Mouse (Mus musculus) intestine, embryonic 15.5 days (tissue): ENCODE measurements around the gene Tmem132c. TPM values are rescaled to one million over a fixed set of nuclear protein-coding genes. Genes with fewer than 3 reads are reported as not detected.

Source experiments
- ATAC-seq: fragments of 200-750 bp; cut with Nextera tagmentation; 2 replicates; pipeline ENCODE4 v1.8.0; 2017; ENCODE audit warnings: moderate TSS enrichment, moderate library complexity
- H3K27ac ChIP-seq: fragments of 300-500 bp; sonication (generic); 2 replicates; pipeline ENCODE4 v1.5.1; 2015; ENCODE audit warnings: mild to moderate bottlenecking, inconsistent platforms
- H3K27me3 ChIP-seq: fragments of 300-500 bp; sonication (generic); replicated peaks from 2 replicates; pipeline ENCODE4 v1.6.1; 2015; ENCODE audit warnings: inconsistent platforms
- H3K36me3 ChIP-seq: fragments of 300-500 bp; sonication (generic); 2 replicates; pipeline ENCODE4 v1.6.1; 2015; ENCODE audit warnings: inconsistent platforms
- H3K4me1 ChIP-seq: fragments of 300-500 bp; sonication (generic); replicated peaks from 2 replicates; pipeline ENCODE4 v1.6.1; 2015; ENCODE audit warnings: inconsistent platforms
- H3K4me2 ChIP-seq: fragments of 300-500 bp; sonication (generic); replicated peaks from 2 replicates; pipeline ENCODE4 v1.6.1; 2015; ENCODE audit warnings: mild to moderate bottlenecking, inconsistent platforms
- H3K4me3 ChIP-seq: fragments of 300-500 bp; sonication (generic); replicated peaks from 2 replicates; pipeline ENCODE4 v1.5.1; 2015; ENCODE audit warnings: inconsistent platforms
- H3K9ac ChIP-seq: fragments of 300-500 bp; sonication (generic); 2 replicates; pipeline ENCODE4 v1.6.1; 2015; ENCODE audit warnings: inconsistent platforms
- H3K9me3 ChIP-seq: fragments of 300-500 bp; sonication (generic); 2 replicates; pipeline ENCODE4 v1.6.1; 2016; ENCODE audit warnings: inconsistent platforms
- WGBS: fragments of 180-500 bp; shearing (Covaris S2); methylation state at CpG from one replicate; pipeline ENCODE4 v1.1.7; 2015; 5-methylcytosine and 5-hydroxymethylcytosine counted together
- polyA plus RNA-seq: library from polyadenylated mRNA; unstranded; fragments of >200 nt; fragmentation: Nextera tagmentation; extraction: Ambion mirVana; gene quantifications from 2 replicates; pipeline ENCODE4 v1.2.1, GENCODE M21; 2015

Gene Tmem132c
- polyA plus RNA-seq, 1 experiment from 2014 or later = 0.70 TPM

DNA sequence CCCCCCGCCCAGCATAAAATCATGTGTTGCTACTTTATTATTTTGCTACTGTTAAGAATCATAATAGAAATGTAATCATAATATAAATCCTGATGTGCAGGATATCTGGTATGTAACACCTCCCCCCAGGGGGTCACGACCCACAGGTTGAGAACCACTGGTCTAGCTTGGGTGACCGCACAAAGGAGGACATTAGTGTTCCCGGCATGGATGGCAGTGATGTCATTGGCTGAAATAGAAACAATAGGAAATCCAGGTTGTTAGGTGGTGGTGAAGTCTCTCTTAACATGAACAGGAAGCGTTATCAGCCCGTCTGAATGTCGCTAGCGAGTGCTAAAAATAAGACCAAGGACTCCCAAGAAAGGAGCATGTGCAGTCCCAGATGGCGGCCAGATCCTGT, 155.3 kb downstream of the Tmem132c start:
- Histone ChIP-seq H3K27ac (no peak overlapping the region), H3K27me3 (no peaks in the 10 kb centered on the region), H3K9me3 (no peaks in the 10 kb centered on the region), H3K4me1 (no peaks in the 10 kb centered on the region), H3K4me2 (no peak overlapping the region), H3K4me3 (no peak overlapping the region), H3K36me3 (no peaks in the 10 kb centered on the region), H3K9ac (no peak overlapping the region)
- 84% methylated on average over 9 of the region's 9 CpGs for WGBS
- no peak for ATAC-seq

DNA sequence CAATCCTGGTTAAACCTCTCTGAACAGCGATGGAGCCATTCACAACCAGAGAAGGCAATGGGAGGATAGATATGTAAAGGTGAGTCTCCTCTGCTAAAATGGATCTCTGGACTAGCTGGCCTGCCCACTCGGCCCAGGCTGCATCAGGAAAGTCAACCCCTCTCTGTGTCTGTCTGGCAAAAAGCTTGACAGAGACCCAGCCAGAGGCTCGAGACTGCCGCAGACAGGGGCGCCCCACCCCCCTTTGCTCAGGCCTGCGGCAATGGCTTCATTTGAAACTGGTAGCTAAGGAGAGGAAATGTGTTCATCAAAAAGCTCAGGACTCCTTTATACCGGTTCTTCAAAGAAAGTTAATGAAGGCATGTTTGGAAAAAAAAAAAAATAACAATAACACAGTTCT, 156.4 kb downstream of the Tmem132c start:
- no peak for ATAC-seq
- no peaks in the 10 kb centered on the region for H3K9me3 ChIP-seq
- no peak overlapping the region for H3K4me2 ChIP-seq
- WGBS = 19% methylated on average over 7 of the region's 7 CpGs
- H3K4me3 ChIP-seq = no peak overlapping the region
- no peaks in the 10 kb centered on the region for H3K27me3 ChIP-seq
- H3K27ac ChIP-seq = no peak overlapping the region
- H3K4me1 ChIP-seq = no peaks in the 10 kb centered on the region
- H3K9ac ChIP-seq = no peak overlapping the region
- no peaks in the 10 kb centered on the region for H3K36me3 ChIP-seq

- Histone ChIP-seq H3K36me3 (no peaks in the 10 kb centered on the region), H3K27me3 (no peaks in the 10 kb centered on the region), H3K9ac (no peak overlapping the region), H3K4me2 (no peak overlapping the region), H3K27ac (no peak overlapping the region), H3K4me1 (peaks cover 9% of the 10 kb centered on the region; the same call in 1 of the 2 replicates), H3K9me3 (no peaks in the 10 kb centered on the region), H3K4me3 (no peak overlapping the region)
- peak; percentile 77 for ATAC-seq
- 34% methylated on average over 18 of the region's 18 CpGs for WGBS
Measured at GRCm38 (mm10) chr5:127405391-127406000, 163.9 kb downstream of the Tmem132c start.

- Histone ChIP-seq H3K27ac (no peak overlapping the region), H3K9me3 (no peaks in the 10 kb centered on the region), H3K36me3 (no peaks in the 10 kb centered on the region), H3K27me3 (no peaks in the 10 kb centered on the region), H3K4me3 (no peak overlapping the region), H3K9ac (no peak overlapping the region), H3K4me1 (peaks cover 9% of the 10 kb centered on the region; the same call in 1 of the 2 replicates), H3K4me2 (no peak overlapping the region)
- WGBS = 16% methylated on average over 9 of the region's 9 CpGs
- peak; percentile 28; the same call in 1 of the 2 replicates for ATAC-seq
Measured at GRCm38 (mm10) chr5:127406014-127406655, 164.5 kb downstream of the Tmem132c start.

DNA sequence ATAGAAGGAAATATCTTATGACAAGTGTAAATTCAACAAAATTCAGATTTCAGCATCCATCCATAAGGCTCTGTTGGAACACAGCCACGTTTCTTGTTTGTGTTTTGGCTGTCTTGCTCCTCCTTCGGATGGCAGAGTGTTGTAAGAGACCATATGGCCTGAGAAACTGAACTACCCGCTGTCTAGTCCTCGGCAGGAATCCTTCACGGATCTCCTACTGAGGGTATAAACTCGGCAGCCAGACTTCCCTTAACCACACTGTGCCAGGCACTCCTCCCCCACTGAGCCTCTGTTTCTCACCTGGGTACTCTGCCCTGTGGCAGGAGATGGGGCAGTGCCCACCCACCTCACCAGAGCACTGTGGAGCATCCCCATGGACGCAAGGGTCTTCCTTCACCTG, 174.9 kb downstream of the Tmem132c start:
- H3K4me3 ChIP-seq = no peak overlapping the region
- ATAC-seq = no peak
- H3K4me2 ChIP-seq = no peak overlapping the region
- no peak overlapping the region for H3K9ac ChIP-seq
- H3K9me3 ChIP-seq = no peaks in the 10 kb centered on the region
- 47% methylated on average over 7 of the region's 7 CpGs for WGBS
- no peaks in the 10 kb centered on the region for H3K36me3 ChIP-seq
- no peaks in the 10 kb centered on the region for H3K27me3 ChIP-seq
- no peak overlapping the region for H3K27ac ChIP-seq
- H3K4me1 ChIP-seq = no peaks in the 10 kb centered on the region

- H3K27ac ChIP-seq = no peak overlapping the region
- no peak overlapping the region for H3K4me2 ChIP-seq
- no peaks in the 10 kb centered on the region for H3K4me1 ChIP-seq
- no peaks in the 10 kb centered on the region for H3K36me3 ChIP-seq
- no peak overlapping the region for H3K4me3 ChIP-seq
- no peaks in the 10 kb centered on the region for H3K27me3 ChIP-seq
- H3K9ac ChIP-seq = no peak overlapping the region
- H3K9me3 ChIP-seq = no peaks in the 10 kb centered on the region
- no peak for ATAC-seq
Measured at GRCm38 (mm10) chr5:127423936-127424335, 182.3 kb downstream of the Tmem132c start.

DNA sequence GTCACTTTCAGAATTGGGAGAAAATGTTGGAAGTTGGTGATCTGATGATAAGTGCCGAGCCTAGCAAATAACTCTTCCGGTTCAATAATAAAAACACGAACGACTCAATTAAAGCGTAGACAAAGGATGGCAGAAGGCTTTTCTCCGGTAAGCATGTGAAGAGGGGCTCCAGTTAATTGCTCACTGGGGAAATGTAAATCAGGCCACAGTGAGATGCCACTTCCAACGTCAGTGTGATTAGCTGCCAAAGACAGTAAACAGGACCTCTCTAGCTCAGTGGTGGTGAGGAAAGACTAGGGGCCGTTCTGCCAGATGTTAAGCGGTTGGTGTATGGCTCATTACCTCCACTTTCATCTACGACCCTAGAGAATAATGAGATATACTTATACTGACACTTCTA, 187.5 kb downstream of the Tmem132c start:
- no peak overlapping the region for H3K9ac ChIP-seq
- no peaks in the 10 kb centered on the region for H3K9me3 ChIP-seq
- ATAC-seq = no peak
- no peaks in the 10 kb centered on the region for H3K4me1 ChIP-seq
- H3K27me3 ChIP-seq = no peaks in the 10 kb centered on the region
- H3K36me3 ChIP-seq = no peaks in the 10 kb centered on the region
- no peak overlapping the region for H3K4me2 ChIP-seq
- 63% methylated on average over 10 of the region's 10 CpGs for WGBS
- H3K27ac ChIP-seq = no peak overlapping the region
- H3K4me3 ChIP-seq = no peak overlapping the region

DNA sequence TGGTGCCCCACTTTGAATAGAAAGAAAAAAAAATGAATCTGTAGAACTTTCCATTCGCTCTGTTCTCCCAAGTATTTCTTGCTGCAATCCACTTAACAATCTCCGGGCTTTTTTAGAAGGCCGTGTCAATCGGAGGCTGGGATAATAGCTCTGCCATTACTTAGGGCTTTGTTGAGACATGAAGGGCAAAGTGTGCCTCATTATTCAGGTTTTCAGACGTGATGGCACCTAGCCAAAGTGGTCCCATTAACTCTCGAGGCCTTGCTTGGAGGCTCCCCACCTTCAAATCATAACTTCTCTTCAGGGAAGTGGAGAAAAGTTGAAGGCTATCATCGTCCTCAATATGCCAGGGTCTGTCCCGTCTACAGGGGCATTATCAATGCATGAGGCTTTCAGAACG, 190.0 kb downstream of the Tmem132c start:
- H3K4me2 ChIP-seq = no peak overlapping the region
- H3K9me3 ChIP-seq = no peaks in the 10 kb centered on the region
- H3K27me3 ChIP-seq = no peaks in the 10 kb centered on the region
- H3K36me3 ChIP-seq = no peaks in the 10 kb centered on the region
- H3K9ac ChIP-seq = no peak overlapping the region
- H3K4me3 ChIP-seq = no peak overlapping the region
- H3K27ac ChIP-seq = no peak overlapping the region
- 73% methylated on average over 9 of the region's 9 CpGs for WGBS
- H3K4me1 ChIP-seq = no peaks in the 10 kb centered on the region
- no peak for ATAC-seq

DNA sequence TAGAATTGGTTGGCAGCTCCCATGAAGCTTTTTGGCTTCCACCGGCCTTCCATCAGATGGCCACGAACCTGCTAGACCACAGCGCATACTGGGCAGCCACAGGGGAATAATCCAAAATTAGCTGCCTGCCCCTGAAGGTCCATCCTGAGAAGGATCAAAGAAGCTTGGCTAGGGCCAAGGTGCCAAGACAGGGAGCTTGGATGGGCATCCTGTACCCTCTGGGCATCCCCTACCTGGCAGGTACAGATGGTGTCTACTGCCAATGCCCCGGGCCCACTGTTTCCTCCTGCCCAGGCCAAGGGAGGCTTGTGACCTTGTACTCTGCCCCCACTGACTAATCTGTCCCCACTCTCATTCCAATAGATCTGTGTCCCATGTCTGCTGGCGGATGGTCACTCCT, 195.2 kb downstream of the Tmem132c start:
- Histone ChIP-seq H3K4me2 (no peak overlapping the region), H3K36me3 (no peaks in the 10 kb centered on the region), H3K27ac (no peak overlapping the region), H3K4me1 (no peaks in the 10 kb centered on the region), H3K4me3 (no peak overlapping the region), H3K27me3 (no peaks in the 10 kb centered on the region), H3K9ac (no peak overlapping the region), H3K9me3 (no peaks in the 10 kb centered on the region)
- ATAC-seq = no peak
- 93% methylated on average over 5 of the region's 5 CpGs for WGBS

GRCm38 (mm10) chr5:127438639-127439038, 197.0 kb downstream of the Tmem132c start:
- Histone ChIP-seq H3K4me2 (no peak overlapping the region), H3K4me3 (no peak overlapping the region), H3K36me3 (no peaks in the 10 kb centered on the region), H3K27me3 (no peaks in the 10 kb centered on the region), H3K4me1 (no peaks in the 10 kb centered on the region), H3K27ac (no peak overlapping the region), H3K9me3 (no peaks in the 10 kb centered on the region), H3K9ac (no peak overlapping the region)
- no peak for ATAC-seq
- 86% methylated on average over 4 of the region's 4 CpGs for WGBS

DNA sequence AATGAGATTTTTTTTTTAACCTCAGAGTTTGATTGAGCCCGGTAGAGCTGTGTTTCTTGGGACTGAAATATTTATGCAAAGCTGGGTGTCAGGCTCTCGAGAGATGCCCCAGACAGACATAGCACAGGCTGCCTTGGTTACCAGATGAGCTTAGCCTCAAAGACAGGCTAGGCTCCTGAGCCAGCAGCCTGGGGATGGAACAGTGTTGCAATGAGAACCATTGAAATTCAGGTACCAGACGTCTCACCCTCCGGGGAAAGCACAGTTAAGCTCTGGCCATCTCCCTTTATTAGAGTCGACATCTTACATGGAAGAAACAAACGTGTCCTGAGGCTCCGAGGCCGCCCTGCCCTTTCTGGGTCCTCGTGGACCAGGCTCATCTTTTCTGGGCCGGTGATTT, 200.4 kb downstream of the Tmem132c start:
- Histone ChIP-seq H3K4me1 (no peaks in the 10 kb centered on the region), H3K4me3 (no peak overlapping the region), H3K27me3 (no peaks in the 10 kb centered on the region), H3K36me3 (no peaks in the 10 kb centered on the region), H3K9ac (no peak overlapping the region), H3K27ac (no peak overlapping the region), H3K9me3 (no peaks in the 10 kb centered on the region), H3K4me2 (no peak overlapping the region)
- ATAC-seq = no peak
- 67% methylated on average over 10 of the region's 10 CpGs for WGBS

- no peak overlapping the region for H3K27ac ChIP-seq
- H3K4me2 ChIP-seq = no peak overlapping the region
- H3K4me1 ChIP-seq = no peaks in the 10 kb centered on the region
- no peaks in the 10 kb centered on the region for H3K9me3 ChIP-seq
- no peak overlapping the region for H3K9ac ChIP-seq
- no peak overlapping the region for H3K4me3 ChIP-seq
- no peaks in the 10 kb centered on the region for H3K36me3 ChIP-seq
- no peak for ATAC-seq
- H3K27me3 ChIP-seq = no peaks in the 10 kb centered on the region
- WGBS = 31% methylated on average over 4 of the region's 4 CpGs
Measured at GRCm38 (mm10) chr5:127453580-127453979, 212.0 kb downstream of the Tmem132c start.

DNA sequence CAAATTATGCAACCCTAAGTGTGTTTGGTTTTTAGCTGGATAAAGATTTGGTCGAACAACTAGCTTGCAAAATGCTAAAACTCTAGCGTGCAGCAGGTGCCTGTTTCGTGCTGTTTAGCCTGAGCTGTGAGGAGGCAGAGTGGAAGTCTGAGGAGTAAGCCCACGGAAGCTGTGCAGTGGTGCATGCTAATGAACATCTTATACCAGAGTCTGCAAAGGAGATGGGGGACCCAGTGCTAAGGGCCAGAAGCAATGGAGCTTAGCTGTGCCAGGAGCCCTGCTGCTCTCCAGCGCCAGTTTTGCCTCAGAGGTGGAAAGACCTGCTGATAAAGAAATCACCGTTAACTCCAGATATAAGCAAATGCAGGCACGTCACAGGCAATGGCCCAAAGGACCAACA, 212.5 kb downstream of the Tmem132c start:
- no peak overlapping the region for H3K27ac ChIP-seq
- H3K4me2 ChIP-seq = no peak overlapping the region
- 75% methylated on average over 7 of the region's 7 CpGs for WGBS
- ATAC-seq = no peak
- no peaks in the 10 kb centered on the region for H3K27me3 ChIP-seq
- no peaks in the 10 kb centered on the region for H3K4me1 ChIP-seq
- no peaks in the 10 kb centered on the region for H3K36me3 ChIP-seq
- no peak overlapping the region for H3K9ac ChIP-seq
- H3K9me3 ChIP-seq = no peaks in the 10 kb centered on the region
- H3K4me3 ChIP-seq = no peak overlapping the region
